ENCODE assay signal across 25 mouse cellular contexts in the genomic region with DNA sequence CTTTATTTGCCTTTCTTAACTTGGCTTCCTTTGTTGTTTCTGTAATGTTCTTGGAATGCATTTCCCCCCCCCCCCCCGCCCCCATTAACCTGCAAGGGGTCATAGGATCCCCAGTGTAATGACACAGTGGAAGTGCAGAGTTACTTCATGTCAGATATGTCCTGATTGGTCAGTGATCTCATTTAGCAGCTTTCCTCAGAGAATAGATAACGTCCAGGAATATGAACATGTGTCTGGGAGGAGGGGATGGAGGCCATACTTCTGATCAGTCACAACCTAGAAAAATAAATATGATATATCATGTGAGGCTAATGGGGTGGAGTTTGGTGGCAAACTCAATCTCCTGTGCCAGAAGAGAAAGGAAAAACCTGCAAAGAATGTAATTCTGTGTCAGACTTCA. TPM values are rescaled to one million over a fixed set of nuclear protein-coding genes. Genes with fewer than 3 reads are reported as not detected.
DNase-seq lines count a peak whose midpoint lies in the region; ATAC-seq and TF ChIP-seq lines count a peak whose summit lies in the region.
"Had no signal": no experiment of that assay in that cellular context is flagged by ENCODE, and none has a peak within 500 bp of the region (broad histone marks: within the 10 kb centered on the region; RNA-seq: fewer than 3 reads in every experiment).

No protein-coding gene starts in this region.

- no peaks in the 10 kb centered on the region for H3K27me3 ChIP-seq in hindbrain, postnatal 0 days (ENCODE audit: insufficient read depth, low read length)
- H3K27me3 ChIP-seq: embryonic facial prominence, embryonic 13.5 days; forebrain, embryonic 13.5 days; Patski had no signal

- H3K9ac ChIP-seq in hindbrain, postnatal 0 days (replicated peaks; ENCODE audit: low read length): no peak overlapping the region
- H3K9ac ChIP-seq: embryonic facial prominence, embryonic 13.5 days; forebrain, embryonic 13.5 days; hindbrain, embryonic 14.5 days had no signal

- DNase-seq in heart, adult 11 months: peak; percentile 87
- no peak for DNase-seq in heart, postnatal 10 days
- peak; percentile 48 for DNase-seq in 3T3-L1 (ENCODE audit: low read depth, low spot score)
- DNase-seq in NIH3T3 (ENCODE audit: low read depth): peak; percentile 59
- DNase-seq in hindbrain, postnatal 0 days (ENCODE audit: low spot score): no peak
- no peak for DNase-seq in kidney, postnatal 25 days
- DNase-seq: adrenal gland, postnatal 10 days; adrenal gland, postnatal 36 days; cerebellum, adult 11 months; cerebellum, adult 2 months; cerebellum, adult 9-11 months; cerebellum, postnatal 25 days; gastrocnemius, postnatal 14 days; heart, adult 2 months; heart, postnatal 14 days; heart, postnatal 4 days had no signal

- H3K9me3 ChIP-seq in hindbrain, postnatal 0 days (ENCODE audit: low read length): no peaks in the 10 kb centered on the region
- H3K9me3 ChIP-seq: embryonic facial prominence, embryonic 13.5 days; forebrain, embryonic 10.5 days; forebrain, embryonic 13.5 days had no signal

- no peak overlapping the region for H3K27ac ChIP-seq in hindbrain, postnatal 0 days
- H3K27ac ChIP-seq: embryonic facial prominence, embryonic 13.5 days; forebrain, embryonic 10.5 days; forebrain, embryonic 13.5 days; heart, adult 2 months; hindbrain, embryonic 14.5 days had no signal

- no peaks in the 10 kb centered on the region for H3K36me3 ChIP-seq in hindbrain, postnatal 0 days (ENCODE audit: insufficient read depth, low read length)

- intact Hi-C loops in heart, postnatal 10 days (cut with DNase I): no loop called here

- H3K4me3 ChIP-seq in hindbrain, postnatal 0 days (ENCODE audit: low read length): no peak overlapping the region
- H3K4me3 ChIP-seq: embryonic facial prominence, embryonic 13.5 days; forebrain, embryonic 10.5 days; forebrain, embryonic 13.5 days; heart, adult 2 months had no signal

- WGBS in hindbrain, postnatal 0 days: 67% methylated on average over 2 of the region's 2 CpGs

- no peaks in the 10 kb centered on the region for H3K4me1 ChIP-seq in hindbrain, postnatal 0 days (ENCODE audit: insufficient read depth, low read length)
- H3K4me1 ChIP-seq: embryonic facial prominence, embryonic 13.5 days; forebrain, embryonic 10.5 days; forebrain, embryonic 13.5 days had no signal

- H3K4me2 ChIP-seq in hindbrain, postnatal 0 days (ENCODE audit: low read depth, low read length): no peak overlapping the region
- H3K4me2 ChIP-seq: embryonic facial prominence, embryonic 13.5 days; forebrain, embryonic 13.5 days; heart, embryonic 11.5 days; hindbrain, embryonic 14.5 days had no signal

- ATAC-seq in hindbrain, postnatal 0 days: no peak
- ATAC-seq: forebrain, embryonic 13.5 days; forebrain, embryonic 16.5 days; intestine, postnatal 0 days; Patski had no signal

- no peak for TF ChIP-seq CTCF in hindbrain, postnatal 0 days (IDR thresholded peaks at IDR 0.05; ENCODE audit: low read depth)

RNA-seq across cellular contexts. Expression of a gene that starts 37.6 kb away (rescaled TPM):
- total RNA-seq in heart, postnatal 10 days (2021): 100 to 1,000 TPM; 202 to 215 TPM
- 120 and 136 TPM in 2 replicates for total RNA-seq in hindbrain, postnatal 0 days (2014; rRNA removed)
- 51.9 and 56.7 TPM in 2 replicates for polyA plus RNA-seq in hindbrain, postnatal 0 days (2015; fragmentation: Nextera tagmentation; extraction: Ambion mirVana)
- total RNA-seq: common myeloid progenitor, adult 5-6 weeks had no signal

Comparison
In these comparisons a context has a peak if more than half of its experiments do, and no peak if none do; other contexts are left out.
1. DNase-seq: peak in heart, adult 11 months (single experiment), 3T3-L1 (single experiment) and NIH3T3 (single experiment); none in heart, postnatal 10 days (0 of 2), hindbrain, postnatal 0 days (single experiment) and kidney, postnatal 25 days (0 of 2).